Mouse (Mus musculus): ENCODE measurements around the gene Cd2.

Cd2 gene

DNA sequence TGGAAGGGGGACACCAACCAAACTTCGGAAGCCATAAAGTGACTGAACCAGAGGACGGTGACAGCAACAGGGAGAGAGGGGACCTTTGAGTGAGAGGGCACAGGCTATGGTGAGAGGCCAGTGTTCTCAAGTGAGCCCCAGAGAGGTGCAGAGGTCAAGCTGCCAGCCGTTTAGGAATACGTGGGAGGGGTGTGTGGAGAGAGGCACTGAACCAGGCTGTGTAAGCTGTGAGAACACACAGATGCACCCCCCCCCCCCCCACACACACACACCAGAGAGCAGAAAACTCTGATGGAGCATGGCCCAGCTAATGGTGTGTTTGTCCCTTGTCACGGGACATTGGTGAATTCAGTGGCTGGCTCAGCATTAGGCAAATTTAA, 58.2 kb downstream of the Cd2 start:
- no peak for DNase-seq (ENCODE audit: low spot score in 2 of 2)

DNA sequence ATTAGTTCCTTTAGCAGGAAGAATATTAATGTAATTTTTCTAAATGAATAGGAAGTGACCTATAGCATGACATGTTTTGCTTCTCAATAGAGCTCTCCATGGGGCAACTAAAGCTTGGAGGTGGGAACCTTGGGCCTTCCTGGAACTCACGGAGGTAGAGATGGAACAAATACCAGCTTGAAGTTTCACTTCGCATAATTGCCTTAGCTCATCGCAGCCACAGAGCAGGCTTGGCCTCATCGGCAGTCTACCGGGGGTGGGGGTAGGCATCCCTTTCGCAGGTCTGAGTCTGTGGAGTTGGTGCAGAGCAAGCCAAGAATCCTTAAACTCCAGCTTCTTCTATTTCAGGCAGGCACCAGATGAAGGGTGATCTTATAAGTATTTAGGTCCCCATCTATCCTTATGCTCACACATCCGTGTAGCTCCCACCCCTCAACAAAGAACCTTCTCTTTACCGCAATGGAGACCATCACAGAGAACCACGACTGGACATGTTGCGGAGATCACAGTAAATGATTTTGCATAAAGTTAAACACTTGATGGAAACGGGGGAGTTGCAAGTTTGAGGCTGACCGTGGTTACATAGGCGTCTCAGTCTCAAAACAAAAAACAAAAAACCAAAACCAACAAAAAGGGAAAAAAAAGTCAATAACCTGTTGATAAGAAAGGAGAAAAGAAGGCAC, 58.7 kb downstream of the Cd2 start:
- DNase-seq (ENCODE audit: low spot score in 2 of 2) = peak in 1 of 2 experiments; percentile 18

GRCm38 (mm10) chr3:101228066-101228465, 59.7 kb downstream of the Cd2 start:
- no peak for DNase-seq (ENCODE audit: low spot score in 2 of 2)

All from spleen, postnatal 14 days (tissue).